Mouse (Mus musculus) cerebellum, adult 2 months (tissue): ENCODE data around the gene Actl6b. TPM values are rescaled to one million over a fixed set of nuclear protein-coding genes. Genes with fewer than 3 reads are reported as not detected.

Experiments used
- DNase-seq, 2 experiments: peaks; one replicate each; pipeline ENCODE4 v3.0.0; 2021
- H3K27ac ChIP-seq: fragments of 200-500 bp; 2 replicates; pipeline ENCODE4 v1.5.1; 2012; ENCODE audit warnings: low read length, control low read depth, inconsistent platforms; ENCODE audit not compliant: insufficient read depth
- H3K27me3 ChIP-seq: fragments of 200-500 bp; 2 replicates; pipeline ENCODE4 v1.6.1; 2012; ENCODE audit warnings: inconsistent platforms, mild to moderate bottlenecking, low read length, moderate library complexity; ENCODE audit not compliant: control insufficient read depth, insufficient read depth
- H3K4me1 ChIP-seq: fragments of 200-500 bp; 2 replicates; pipeline ENCODE4 v1.6.1; 2011; ENCODE audit warnings: low read length; ENCODE audit not compliant: control insufficient read depth, insufficient read depth
- H3K4me3 ChIP-seq: fragments of 200-500 bp; replicated peaks from 2 replicates; pipeline ENCODE3; 2011; ENCODE audit warnings: mild to moderate bottlenecking, low read depth, low read length, control low read depth; ENCODE audit not compliant: insufficient read depth
- CTCF ChIP-seq: fragments of 200-500 bp; IDR thresholded peaks from 2 replicates; pipeline ENCODE4 v1.5.1; 2011; ENCODE audit warnings: low read depth, mild to moderate bottlenecking, control low read depth, low read length, moderate library complexity, borderline replicate concordance; ENCODE audit not compliant: insufficient read depth
- POLR2A ChIP-seq: fragments of 200-500 bp; IDR thresholded peaks from 2 replicates; pipeline ENCODE4 v1.6.1; 2011; ENCODE audit warnings: low read length, control low read depth, borderline replicate concordance; ENCODE audit not compliant: insufficient read depth
- WGBS: fragments of 180-500 bp; shearing (Covaris S2); methylation state at CpG from one replicate; pipeline ENCODE4 v1.1.7; 2018; 5-methylcytosine and 5-hydroxymethylcytosine counted together
- polyA plus RNA-seq: library from polyadenylated mRNA; depleted of rRNA; stranded (reverse); fragments of >200 nt; gene quantifications from 2 replicates; pipeline ENCODE4 v1.2.3, GENCODE M21; 2012

Gene Actl6b
- polyA plus RNA-seq, 1 experiment, result 125 TPM

GRCm38 (mm10) chr5:137530588-137531413 is 22.5 kb upstream of the Actl6b start:
- WGBS, result under 1% methylated on average over 37 of the region's 46 CpGs
- H3K27ac ChIP-seq, result peak overlapping the region; percentile 68
- DNase-seq, result peak; percentile 62 to 70
- H3K4me1 ChIP-seq, result peaks cover 18% of the 10 kb centered on the region
- H3K4me3 ChIP-seq, result peak overlapping the region; percentile 79
- TF ChIP-seq POLR2A (no peak), CTCF (no peak)
- H3K27me3 ChIP-seq, result no peaks in the 10 kb centered on the region

- peaks cover 12% of the 10 kb centered on the region for H3K4me1 ChIP-seq
- no peak for TF ChIP-seq CTCF
- no peak for TF ChIP-seq POLR2A
- DNase-seq, result peak; percentile 71 to 73
These were observed 21.7 kb upstream of the Actl6b start for GRCm38 (mm10) chr5:137531414-137532130.

GRCm38 (mm10) chr5:137532131-137532807 is 21.0 kb upstream of the Actl6b start:
- Histone ChIP-seq H3K27me3 (no peaks in the 10 kb centered on the region), H3K4me3 (peak overlapping the region; percentile 79), H3K27ac (peak overlapping the region; percentile 79), H3K4me1 (peaks cover 11% of the 10 kb centered on the region)
- DNase-seq, result peak in 1 of 2 experiments; percentile 62
- WGBS, result under 1% methylated on average over 19 of the region's 19 CpGs
- TF ChIP-seq POLR2A (no peak), CTCF (no peak)

More at GRCm38 (mm10) chr5:137531414-137532130, 21.7 kb upstream of the Actl6b start:
- Histone ChIP-seq H3K4me3 (peak overlapping the region; percentile 79), H3K27ac (peak overlapping the region; percentile 79), H3K27me3 (no peaks in the 10 kb centered on the region)
- under 1% methylated on average over 50 of the region's 51 CpGs for WGBS

GRCm38 (mm10) chr5:137532808-137533116 is 20.6 kb upstream of the Actl6b start:
- TF ChIP-seq CTCF (no peak), POLR2A (no peak)
- Histone ChIP-seq H3K4me1 (peaks cover 11% of the 10 kb centered on the region), H3K27me3 (no peaks in the 10 kb centered on the region), H3K4me3 (peak overlapping the region; percentile 79), H3K27ac (peak overlapping the region; percentile 81)
- 0% methylated on average over 12 of the region's 12 CpGs for WGBS
- DNase-seq, result no peak

- peaks cover 11% of the 10 kb centered on the region for H3K4me1 ChIP-seq
- under 1% methylated on average over 40 of the region's 40 CpGs for whole genome bisulfite sequencing
- no peak for TF ChIP-seq CTCF
- TF ChIP-seq POLR2A, result peak; percentile 86
These were observed 20.0 kb upstream of the Actl6b start, which contains the start of the genes Epo and Gnb2 for GRCm38 (mm10) chr5:137533117-137533827. Gene Epo (minus strand): TSS chr5:137533242. Gene Gnb2 (minus strand): TSS chr5:137533510.

GRCm38 (mm10) chr5:137534762-137535161 is 18.6 kb upstream of the Actl6b start:
- Histone ChIP-seq H3K4me1 (peaks cover 14% of the 10 kb centered on the region), H3K27me3 (no peaks in the 10 kb centered on the region), H3K4me3 (no peak overlapping the region), H3K27ac (no peak overlapping the region)
- DNase-seq, result no peak
- no peak for TF ChIP-seq POLR2A
- TF ChIP-seq CTCF, result no peak
- 95% methylated on average over 3 of the region's 3 CpGs for WGBS

More at GRCm38 (mm10) chr5:137533117-137533827, 20.0 kb upstream of the Actl6b start, which contains the start of the genes Epo and Gnb2:
- DNase-seq, result peak; percentile 98 to 99
- no peaks in the 10 kb centered on the region for H3K27me3 ChIP-seq
- peak within 1 kb of the TSS; percentile 79 for H3K4me3 ChIP-seq
- peak within 1 kb of the TSS; percentile 97 for H3K27ac ChIP-seq

GRCm38 (mm10) chr5:137535318-137535717 is 18.0 kb upstream of the Actl6b start:
- WGBS, result 87% methylated on average over 9 of the region's 9 CpGs
- Histone ChIP-seq H3K27me3 (no peaks in the 10 kb centered on the region), H3K4me1 (peaks cover 15% of the 10 kb centered on the region), H3K27ac (no peak overlapping the region), H3K4me3 (no peak overlapping the region)
- no peak for DNase-seq
- TF ChIP-seq CTCF (no peak), POLR2A (no peak)
